Mouse (Mus musculus) regulatory T cell (primary cell): ENCODE data around the gene Gnptab.
"Not testable (repeated sequence)": the region's sequence is repeated elsewhere in the genome, so short reads cannot be mapped to it uniquely, and the experiment has no call there.

Source experiments
- in situ Hi-C: fragments of 300-600 bp; cut with MboI, MseI; formaldehyde crosslinking; loops from one replicate; pipeline ENCODE4 v1.15.1; 2025; ENCODE audit warnings: high pct_unique_total_duplicates

Gene Gnptab

GRCm38 (mm10) chr10:88409751-88410150, 30.8 kb downstream of the Gnptab start:
- in situ Hi-C loops = no loop called here

GRCm38 (mm10) chr10:88412290-88412995, 33.5 kb downstream of the Gnptab start:
- in situ Hi-C loops = no loop called here

- in situ Hi-C loops = no loop called here
These were observed 38.8 kb downstream of the Gnptab start for GRCm38 (mm10) chr10:88417686-88418085.

- in situ Hi-C loops = loop anchor here (5.0 kb wide), 1 partner anchor 43 kb away; the partner anchor contains the start of genes Dram1 and Gnptab
These were observed 41.2 kb downstream of the Gnptab start for GRCm38 (mm10) chr10:88420141-88420541.

- in situ Hi-C loops = loop anchor here (5.0 kb wide), 1 partner anchor 44 kb away; the partner anchor contains the start of genes Dram1 and Gnptab
These were observed 41.9 kb downstream of the Gnptab start for GRCm38 (mm10) chr10:88420655-88421435.

- in situ Hi-C loops = no loop called here
These were observed 47.4 kb downstream of the Gnptab start for GRCm38 (mm10) chr10:88426158-88426816.

- in situ Hi-C loops = no loop called here
These were observed 48.0 kb downstream of the Gnptab start for GRCm38 (mm10) chr10:88426896-88427295.

- in situ Hi-C loops = no loop called here
These were observed 49.1 kb downstream of the Gnptab start for GRCm38 (mm10) chr10:88427998-88428397.

- in situ Hi-C loops = no loop called here
These were observed 62.3 kb downstream of the Gnptab start for GRCm38 (mm10) chr10:88441224-88441623.

GRCm38 (mm10) chr10:88451221-88451620, 72.3 kb downstream of the Gnptab start:
- in situ Hi-C loops = no loop called here

GRCm38 (mm10) chr10:88451990-88452389, 73.1 kb downstream of the Gnptab start:
- in situ Hi-C loops = no loop called here

GRCm38 (mm10) chr10:88457816-88458215, 78.9 kb downstream of the Gnptab start:
- in situ Hi-C loops = no loop called here

GRCm38 (mm10) chr10:88459502-88459992, 80.6 kb downstream of the Gnptab start, which contains the start of gene Sycp3:
Gene Sycp3 (plus strand): TSS chr10:88459569.
- in situ Hi-C loops = no loop called here

GRCm38 (mm10) chr10:88460122-88460820, 81.3 kb downstream of the Gnptab start:
- in situ Hi-C loops = no loop called here

- in situ Hi-C loops = not testable (repeated sequence)
These were observed 103.9 kb downstream of the Gnptab start for GRCm38 (mm10) chr10:88482866-88483265.

GRCm38 (mm10) chr10:88488629-88489028, 109.7 kb downstream of the Gnptab start:
- in situ Hi-C loops = no loop called here

- in situ Hi-C loops = no loop called here
These were observed 112.7 kb downstream of the Gnptab start for GRCm38 (mm10) chr10:88491632-88492031.

- in situ Hi-C loops = no loop called here
These were observed 113.7 kb downstream of the Gnptab start for GRCm38 (mm10) chr10:88492658-88493057.

GRCm38 (mm10) chr10:88494959-88495587, 116.1 kb downstream of the Gnptab start:
- in situ Hi-C loops = no loop called here
